Mouse (Mus musculus) midbrain, embryonic 14.5 days (tissue): Measurements from ENCODE around the gene Zfyve19. TPM values are rescaled to one million over a fixed set of nuclear protein-coding genes. Genes with fewer than 3 reads are reported as not detected.

Source experiments
- ATAC-seq: fragments of 200-750 bp; cut with Nextera tagmentation; 2 replicates; pipeline ENCODE4 v1.8.0; 2017; ENCODE audit warnings: moderate number of reproducible peaks, moderate library complexity; ENCODE audit not compliant: low FRiP score, low TSS enrichment
- DNase-seq: peaks from one replicate; pipeline ENCODE4 v3.0.0-alpha.2; 2015
- H3K27ac ChIP-seq: fragments of 300-500 bp; sonication (generic); replicated peaks from 2 replicates; pipeline ENCODE4 v1.5.1; 2014; ENCODE audit warnings: mild to moderate bottlenecking, low read depth, low read length, moderate library complexity
- H3K27me3 ChIP-seq: fragments of 300-500 bp; sonication (generic); 2 replicates; pipeline ENCODE4 v1.6.1; 2014; ENCODE audit warnings: low read length, control low read depth, mixed read lengths; ENCODE audit not compliant: control insufficient read depth, insufficient read depth
- H3K36me3 ChIP-seq: fragments of 300-500 bp; sonication (generic); 2 replicates; pipeline ENCODE4 v1.6.1; 2014; ENCODE audit warnings: low read length, control low read depth; ENCODE audit not compliant: control insufficient read depth, insufficient read depth
- H3K4me1 ChIP-seq: fragments of 300-500 bp; sonication (generic); 2 replicates; pipeline ENCODE4 v1.6.1; 2014; ENCODE audit warnings: mild to moderate bottlenecking, antibody characterized with exemption, low read length, control low read depth; ENCODE audit not compliant: control insufficient read depth, insufficient read depth
- H3K4me2 ChIP-seq: fragments of 300-500 bp; sonication (generic); 2 replicates; pipeline ENCODE4 v1.6.1; 2014; ENCODE audit warnings: mild to moderate bottlenecking, low read length, moderate library complexity
- H3K4me3 ChIP-seq: fragments of 300-500 bp; sonication (generic); replicated peaks from 2 replicates; pipeline ENCODE4 v1.5.1; 2014; ENCODE audit warnings: low read depth, low read length
- H3K9ac ChIP-seq: fragments of 300-500 bp; sonication (generic); replicated peaks from 2 replicates; pipeline ENCODE4 v1.6.1; 2014; ENCODE audit warnings: mild to moderate bottlenecking, low read length, moderate library complexity
- H3K9me3 ChIP-seq: fragments of 300-500 bp; sonication (generic); 2 replicates; pipeline ENCODE4 v1.6.1; 2016; ENCODE audit warnings: low read length, control low read depth, mixed read lengths; ENCODE audit not compliant: control insufficient read depth
- WGBS: fragments of 180-500 bp; shearing (Covaris S2); extraction: QIAGEN DNeasy Blood & Tissue Kit; methylation state at CpG from one replicate; pipeline ENCODE4 v1.1.7; 2014; 5-methylcytosine and 5-hydroxymethylcytosine counted together
- polyA plus RNA-seq: library from polyadenylated mRNA; unstranded; fragments of >200 nt; fragmentation: Nextera tagmentation; extraction: Ambion mirVana; gene quantifications from 2 replicates; pipeline ENCODE4 v1.2.1, GENCODE M21; 2014

Zfyve19 gene
- polyA plus RNA-seq, 1 experiment from 2014 or later, result 57.3 TPM

GRCm38 (mm10) chr2:119250826-119251478 is 42.5 kb downstream of the Zfyve19 start:
- 0 out of 2 replicates have a peak overlapping the region, but pooled peaks have one; percentile 15 for H3K4me2 ChIP-seq
- no peaks in the 10 kb centered on the region for H3K4me1 ChIP-seq
- H3K4me3 ChIP-seq, result no peak overlapping the region
- ATAC-seq, result peak; percentile 48; the same call in 1 of the 2 replicates
- peaks cover 5% of the 10 kb centered on the region; the same call in 1 of the 2 replicates for H3K27me3 ChIP-seq
- no peak overlapping the region for H3K27ac ChIP-seq
- H3K36me3 ChIP-seq, result no peaks in the 10 kb centered on the region
- WGBS, result 15% methylated on average over 11 of the region's 11 CpGs
- peak; percentile 91 for DNase-seq
- H3K9me3 ChIP-seq, result no peaks in the 10 kb centered on the region
- H3K9ac ChIP-seq, result no peak overlapping the region

- Histone ChIP-seq H3K27me3 (peaks cover 5% of the 10 kb centered on the region; the same call in 1 of the 2 replicates), H3K4me1 (no peaks in the 10 kb centered on the region), H3K9ac (no peak overlapping the region), H3K4me3 (no peak overlapping the region), H3K36me3 (no peaks in the 10 kb centered on the region), H3K27ac (no peak overlapping the region), H3K9me3 (no peaks in the 10 kb centered on the region), H3K4me2 (no peak overlapping the region)
- DNase-seq (no peak), ATAC-seq (no peak)
- 2% methylated on average over 7 of the region's 7 CpGs for WGBS
Observed at GRCm38 (mm10) chr2:119254976-119255375, 46.6 kb downstream of the Zfyve19 start.

GRCm38 (mm10) chr2:119260518-119260917 is 52.1 kb downstream of the Zfyve19 start:
- H3K27ac ChIP-seq, result no peak overlapping the region
- DNase-seq (no peak), ATAC-seq (no peak)
- WGBS, result 88% methylated on average over 1 of the region's 1 CpGs
- H3K27me3 ChIP-seq, result no peaks in the 10 kb centered on the region
- H3K4me2 ChIP-seq, result no peak overlapping the region
- H3K4me3 ChIP-seq, result no peak overlapping the region
- H3K9ac ChIP-seq, result no peak overlapping the region
- H3K9me3 ChIP-seq, result no peaks in the 10 kb centered on the region
- no peaks in the 10 kb centered on the region for H3K36me3 ChIP-seq
- H3K4me1 ChIP-seq, result no peaks in the 10 kb centered on the region

GRCm38 (mm10) chr2:119261326-119261725 is 52.9 kb downstream of the Zfyve19 start:
- no peaks in the 10 kb centered on the region for H3K4me1 ChIP-seq
- DNase-seq, result no peak
- WGBS, result 59% methylated on average over 2 of the region's 2 CpGs

GRCm38 (mm10) chr2:119262978-119263377 is 54.6 kb downstream of the Zfyve19 start:
- Histone ChIP-seq H3K27me3 (no peaks in the 10 kb centered on the region), H3K27ac (no peak overlapping the region), H3K4me2 (no peak overlapping the region), H3K4me1 (no peaks in the 10 kb centered on the region), H3K9me3 (no peaks in the 10 kb centered on the region), H3K36me3 (no peaks in the 10 kb centered on the region), H3K9ac (no peak overlapping the region), H3K4me3 (no peak overlapping the region)
- DNase-seq (no peak), ATAC-seq (no peak)
- WGBS, result 48% methylated on average over 8 of the region's 8 CpGs

More at GRCm38 (mm10) chr2:119261326-119261725, 52.9 kb downstream of the Zfyve19 start:
- H3K9ac ChIP-seq, result no peak overlapping the region
- no peaks in the 10 kb centered on the region for H3K9me3 ChIP-seq
- no peaks in the 10 kb centered on the region for H3K36me3 ChIP-seq
- H3K27ac ChIP-seq, result no peak overlapping the region
- H3K27me3 ChIP-seq, result no peaks in the 10 kb centered on the region
- no peak for ATAC-seq
- H3K4me3 ChIP-seq, result no peak overlapping the region
- H3K4me2 ChIP-seq, result no peak overlapping the region

- Histone ChIP-seq H3K4me1 (0 out of 2 replicates have a peak, but pooled peaks cover 4% of the 10 kb centered on the region), H3K4me3 (no peak overlapping the region), H3K27ac (no peak overlapping the region), H3K9me3 (no peaks in the 10 kb centered on the region), H3K9ac (no peak overlapping the region), H3K36me3 (no peaks in the 10 kb centered on the region), H3K4me2 (no peak overlapping the region), H3K27me3 (no peaks in the 10 kb centered on the region)
- no peak for ATAC-seq
- DNase-seq, result no peak
- 82% methylated on average over 5 of the region's 5 CpGs for WGBS
Observed at GRCm38 (mm10) chr2:119263813-119264212, 55.4 kb downstream of the Zfyve19 start.

Other genes starting within 250 kb of the Zfyve19 start
- gene Ccdc32, start 179.2 kb upstream of the Zfyve19 start, polyA plus RNA-seq, result 37.0 and 40.6 TPM in 2 replicates
- gene Rpusd2, start 173.8 kb upstream of the Zfyve19 start, polyA plus RNA-seq, result 4.5 and 5.0 TPM in 2 replicates
- gene Knl1, start 161.5 kb upstream of the Zfyve19 start, polyA plus RNA-seq, result 7.1 and 11.4 TPM in 2 replicates
- gene Rad51, start 95.8 kb upstream of the Zfyve19 start, polyA plus RNA-seq, result 6.8 and 12.2 TPM in 2 replicates
- gene Rmdn3, start 51.6 kb upstream of the Zfyve19 start, polyA plus RNA-seq, result 43.8 and 45.7 TPM in 2 replicates
- gene Gchfr, start 40.8 kb upstream of the Zfyve19 start, polyA plus RNA-seq, result 7.4 and 8.6 TPM in 2 replicates
- 0.43 and 0.90 TPM in 2 replicates for gene Gm14137, start 34.1 kb upstream of the Zfyve19 start, polyA plus RNA-seq
- gene Dnajc17, start 178 bp downstream of the Zfyve19 start, polyA plus RNA-seq, result 21.8 and 27.8 TPM in 2 replicates
- gene Ppp1r14d, start 21.3 kb downstream of the Zfyve19 start, polyA plus RNA-seq, result not detected in 2 replicates
- gene Spint1, start 28.7 kb downstream of the Zfyve19 start, polyA plus RNA-seq, result 0.26 and 0.74 TPM in 2 replicates
- 19.9 and 27.1 TPM in 2 replicates for gene Rhov, start 62.7 kb downstream of the Zfyve19 start, polyA plus RNA-seq
- 19.3 and 22.6 TPM in 2 replicates for gene Vps18, start 80.1 kb downstream of the Zfyve19 start, polyA plus RNA-seq
- gene Dll4, start 117.2 kb downstream of the Zfyve19 start, polyA plus RNA-seq, result 4.0 and 4.4 TPM in 2 replicates
- 5.0 and 8.4 TPM in 2 replicates for gene Chac1, start 142.6 kb downstream of the Zfyve19 start, polyA plus RNA-seq